Mouse (Mus musculus): ENCODE results near the gene F2. TPM values are rescaled to one million over a fixed set of nuclear protein-coding genes. Genes with fewer than 3 reads are reported as not detected.

Gene F2
- polyA plus RNA-seq, 1 experiment from 2014 or later: 0.18 TPM

DNA sequence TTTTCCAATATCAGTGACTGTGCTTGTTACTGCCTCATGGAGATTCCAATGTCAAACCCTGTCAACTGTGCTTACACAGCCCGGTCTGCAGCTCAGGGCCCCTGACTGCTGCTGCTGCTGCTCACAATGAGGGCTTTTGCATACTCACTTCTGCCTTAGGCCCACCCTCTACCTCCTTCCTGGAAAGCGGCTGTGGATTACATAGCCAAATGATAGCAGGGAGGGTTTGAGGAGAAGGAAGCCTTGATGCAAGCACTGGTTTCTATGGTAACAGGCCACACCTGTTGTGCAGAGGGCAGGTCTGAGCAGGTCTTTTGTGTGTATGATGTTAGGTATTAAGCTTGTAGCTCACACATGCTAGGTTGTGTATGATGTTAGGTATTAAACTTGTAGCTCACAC, 31.5 kb upstream of the F2 start:
- H3K27ac ChIP-seq (ENCODE audit: low read depth): no peak overlapping the region
- H3K4me2 ChIP-seq (ENCODE audit: low read length): no peak overlapping the region
- H3K9ac ChIP-seq (ENCODE audit: low read length): no peak overlapping the region
- no peaks in the 10 kb centered on the region for H3K4me1 ChIP-seq (replicated peaks; ENCODE audit: control insufficient read depth, insufficient read depth, low read length)
- H3K36me3 ChIP-seq (ENCODE audit: control insufficient read depth, insufficient read depth, low read length): peaks cover 85% of the 10 kb centered on the region
- no peaks in the 10 kb centered on the region for H3K27me3 ChIP-seq (replicated peaks; ENCODE audit: control insufficient read depth, insufficient read depth, low read length)
- WGBS: 67% methylated on average over 2 of the region's 2 CpGs
- DNase-seq (ENCODE audit: low spot score): no peak
- ATAC-seq (replicated peaks; ENCODE audit: low FRiP score, low TSS enrichment, low read depth): peak; percentile 31; the same call in 1 of the 2 replicates
- H3K9me3 ChIP-seq (ENCODE audit: control insufficient read depth, low read length): no peaks in the 10 kb centered on the region
- no peak overlapping the region for H3K4me3 ChIP-seq (ENCODE audit: low read depth, low read length)

DNA sequence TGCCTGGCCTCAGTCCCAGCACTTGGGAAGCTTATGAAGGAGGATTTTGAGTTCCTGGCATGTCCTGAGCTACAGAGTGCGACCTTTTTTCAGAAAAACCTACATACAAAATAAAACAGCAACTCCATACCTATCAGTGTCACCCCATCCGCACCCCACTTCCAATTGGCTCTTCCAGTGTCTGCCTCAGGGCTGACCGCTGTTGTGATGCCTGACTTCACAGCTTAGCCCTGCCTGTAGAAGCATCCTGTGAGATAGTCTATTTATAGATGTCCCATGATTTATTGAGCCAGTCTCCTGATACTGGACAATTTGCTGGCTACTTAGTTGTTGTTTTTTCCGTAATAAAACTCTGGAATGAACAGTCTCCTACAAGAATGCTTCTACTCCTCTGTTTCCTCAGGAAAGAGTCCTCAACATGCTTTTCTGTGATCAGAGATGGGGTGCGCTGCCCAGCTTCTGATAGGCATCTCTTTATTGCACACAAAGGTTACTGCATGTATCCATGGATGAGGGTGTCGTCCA, 30.2 kb upstream of the F2 start:
- WGBS: 93% methylated on average over 6 of the region's 6 CpGs
- peaks cover 90% of the 10 kb centered on the region for H3K36me3 ChIP-seq (ENCODE audit: control insufficient read depth, insufficient read depth, low read length)

DNA sequence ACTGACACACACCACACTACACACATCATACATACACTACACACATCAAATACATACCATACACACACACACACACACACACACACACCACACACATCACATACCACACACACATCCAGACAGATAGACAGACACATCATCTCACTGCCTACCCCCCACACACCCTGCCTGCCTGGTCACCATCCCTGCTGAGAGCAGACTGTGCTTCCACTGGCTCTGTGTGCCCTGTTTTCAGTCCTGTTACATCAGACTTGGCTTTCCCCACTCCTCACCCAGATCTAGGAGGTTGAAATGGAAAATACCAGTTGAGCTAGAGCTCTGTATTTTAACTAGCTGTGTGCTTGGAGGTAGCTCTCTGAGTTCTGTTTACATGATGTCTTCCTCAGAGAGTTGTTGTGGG, 28.6 kb upstream of the F2 start:
- H3K4me3 ChIP-seq (ENCODE audit: low read depth, low read length): no peak overlapping the region
- peaks cover 85% of the 10 kb centered on the region for H3K36me3 ChIP-seq (ENCODE audit: control insufficient read depth, insufficient read depth, low read length)

More for the DNA sequence above, 30.2 kb upstream of the F2 start:
- no peaks in the 10 kb centered on the region for H3K4me1 ChIP-seq (replicated peaks; ENCODE audit: control insufficient read depth, insufficient read depth, low read length)
- no peak overlapping the region for H3K4me3 ChIP-seq (ENCODE audit: low read depth, low read length)
- no peak overlapping the region for H3K27ac ChIP-seq (ENCODE audit: low read depth)
- H3K9ac ChIP-seq (ENCODE audit: low read length): no peak overlapping the region
- no peaks in the 10 kb centered on the region for H3K27me3 ChIP-seq (replicated peaks; ENCODE audit: control insufficient read depth, insufficient read depth, low read length)
- ATAC-seq (replicated peaks; ENCODE audit: low FRiP score, low TSS enrichment, low read depth) (no peak), DNase-seq (ENCODE audit: low spot score) (no peak)
- H3K4me2 ChIP-seq (ENCODE audit: low read length): no peak overlapping the region
- no peaks in the 10 kb centered on the region for H3K9me3 ChIP-seq (ENCODE audit: control insufficient read depth, low read length)

GRCm38 (mm10) chr2:91660981-91661380, 24.8 kb upstream of the F2 start:
- H3K9ac ChIP-seq (ENCODE audit: low read length): no peak overlapping the region
- H3K4me2 ChIP-seq (ENCODE audit: low read length): no peak overlapping the region
- H3K9me3 ChIP-seq (ENCODE audit: control insufficient read depth, low read length): no peaks in the 10 kb centered on the region
- H3K4me3 ChIP-seq (ENCODE audit: low read depth, low read length): no peak overlapping the region
- no peak for DNase-seq (ENCODE audit: low spot score)
- H3K27me3 ChIP-seq (replicated peaks; ENCODE audit: control insufficient read depth, insufficient read depth, low read length): no peaks in the 10 kb centered on the region
- peaks cover 85% of the 10 kb centered on the region for H3K36me3 ChIP-seq (ENCODE audit: control insufficient read depth, insufficient read depth, low read length)
- no peak overlapping the region for H3K27ac ChIP-seq (ENCODE audit: low read depth)
- no peak for ATAC-seq (replicated peaks; ENCODE audit: low FRiP score, low TSS enrichment, low read depth)
- no peaks in the 10 kb centered on the region for H3K4me1 ChIP-seq (replicated peaks; ENCODE audit: control insufficient read depth, insufficient read depth, low read length)
- WGBS: 93% methylated on average over 6 of the region's 6 CpGs

More for the DNA sequence above, 28.6 kb upstream of the F2 start:
- Histone ChIP-seq H3K9me3 (ENCODE audit: control insufficient read depth, low read length) (no peaks in the 10 kb centered on the region), H3K9ac (ENCODE audit: low read length) (no peak overlapping the region), H3K27me3 (replicated peaks; ENCODE audit: control insufficient read depth, insufficient read depth, low read length) (no peaks in the 10 kb centered on the region), H3K4me2 (ENCODE audit: low read length) (no peak overlapping the region), H3K27ac (ENCODE audit: low read depth) (no peak overlapping the region), H3K4me1 (replicated peaks; ENCODE audit: control insufficient read depth, insufficient read depth, low read length) (no peaks in the 10 kb centered on the region)
- ATAC-seq (replicated peaks; ENCODE audit: low FRiP score, low TSS enrichment, low read depth): no peak
- no peak for DNase-seq (ENCODE audit: low spot score)

DNA sequence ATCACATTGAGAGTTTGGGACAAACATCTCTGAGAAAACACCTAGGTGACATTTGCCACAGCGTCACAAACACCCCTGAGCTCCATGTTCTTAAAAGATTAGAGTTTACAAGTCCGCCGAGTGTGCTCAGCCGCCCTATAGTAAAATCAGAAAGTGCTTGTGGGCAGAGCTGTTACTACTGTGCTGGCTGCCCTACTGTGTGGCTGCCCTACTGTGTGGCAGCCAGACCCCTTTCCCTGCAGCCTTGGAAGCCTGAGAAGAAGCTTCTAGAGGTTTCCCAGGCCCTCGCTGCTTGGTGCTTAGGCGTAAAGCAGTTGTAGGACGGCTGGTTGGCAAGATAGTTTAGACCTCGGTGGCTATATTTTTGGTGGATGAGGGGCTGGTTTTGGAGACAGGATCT, 23.4 kb upstream of the F2 start:
- H3K4me1 ChIP-seq (replicated peaks; ENCODE audit: control insufficient read depth, insufficient read depth, low read length): no peaks in the 10 kb centered on the region
- no peak for DNase-seq (ENCODE audit: low spot score)
- H3K4me3 ChIP-seq (ENCODE audit: low read depth, low read length): no peak overlapping the region
- WGBS: 95% methylated on average over 8 of the region's 8 CpGs
- no peaks in the 10 kb centered on the region for H3K27me3 ChIP-seq (replicated peaks; ENCODE audit: control insufficient read depth, insufficient read depth, low read length)
- no peak overlapping the region for H3K4me2 ChIP-seq (ENCODE audit: low read length)
- no peak for ATAC-seq (replicated peaks; ENCODE audit: low FRiP score, low TSS enrichment, low read depth)
- H3K27ac ChIP-seq (ENCODE audit: low read depth): no peak overlapping the region
- no peaks in the 10 kb centered on the region for H3K9me3 ChIP-seq (ENCODE audit: control insufficient read depth, low read length)
- H3K36me3 ChIP-seq (ENCODE audit: control insufficient read depth, insufficient read depth, low read length): peaks cover 94% of the 10 kb centered on the region
- no peak overlapping the region for H3K9ac ChIP-seq (ENCODE audit: low read length)

- H3K27me3 ChIP-seq (replicated peaks; ENCODE audit: control insufficient read depth, insufficient read depth, low read length): no peaks in the 10 kb centered on the region
- 57% methylated on average over 8 of the region's 8 CpGs for WGBS
- no peak overlapping the region for H3K27ac ChIP-seq (ENCODE audit: low read depth)
- DNase-seq (ENCODE audit: low spot score) (no peak), ATAC-seq (replicated peaks; ENCODE audit: low FRiP score, low TSS enrichment, low read depth) (peak; percentile 25)
- no peaks in the 10 kb centered on the region for H3K9me3 ChIP-seq (ENCODE audit: control insufficient read depth, low read length)
- no peak overlapping the region for H3K4me3 ChIP-seq (ENCODE audit: low read depth, low read length)
- no peak overlapping the region for H3K9ac ChIP-seq (ENCODE audit: low read length)
- H3K36me3 ChIP-seq (ENCODE audit: control insufficient read depth, insufficient read depth, low read length): peaks cover 82% of the 10 kb centered on the region
- H3K4me1 ChIP-seq (replicated peaks; ENCODE audit: control insufficient read depth, insufficient read depth, low read length): peaks cover 5% of the 10 kb centered on the region; the same call in 1 of the 2 replicates
- no peak overlapping the region for H3K4me2 ChIP-seq (ENCODE audit: low read length)
Observed at GRCm38 (mm10) chr2:91656774-91657173, 20.6 kb upstream of the F2 start.

GRCm38 (mm10) chr2:91655827-91656226, 19.6 kb upstream of the F2 start:
- H3K27me3 ChIP-seq (replicated peaks; ENCODE audit: control insufficient read depth, insufficient read depth, low read length): no peaks in the 10 kb centered on the region
- no peak overlapping the region for H3K4me2 ChIP-seq (ENCODE audit: low read length)
- no peak for ATAC-seq (replicated peaks; ENCODE audit: low FRiP score, low TSS enrichment, low read depth)
- no peaks in the 10 kb centered on the region for H3K9me3 ChIP-seq (ENCODE audit: control insufficient read depth, low read length)
- H3K36me3 ChIP-seq (ENCODE audit: control insufficient read depth, insufficient read depth, low read length): peaks cover 73% of the 10 kb centered on the region
- H3K9ac ChIP-seq (ENCODE audit: low read length): no peak overlapping the region
- 0 out of 2 replicates have a peak overlapping the region, but pooled peaks have one; percentile 43 for H3K27ac ChIP-seq (ENCODE audit: low read depth)
- peaks cover 9% of the 10 kb centered on the region; the same call in 1 of the 2 replicates for H3K4me1 ChIP-seq (replicated peaks; ENCODE audit: control insufficient read depth, insufficient read depth, low read length)
- WGBS: 58% methylated on average over 6 of the region's 6 CpGs
- H3K4me3 ChIP-seq (ENCODE audit: low read depth, low read length): no peak overlapping the region
- no peak for DNase-seq (ENCODE audit: low spot score)

- H3K27ac ChIP-seq (ENCODE audit: low read depth): peak overlapping the region; percentile 43; the same call in 1 of the 2 replicates
- ATAC-seq (replicated peaks; ENCODE audit: low FRiP score, low TSS enrichment, low read depth) (peak; percentile 50; the same call in 1 of the 2 replicates), DNase-seq (ENCODE audit: low spot score) (no peak)
- H3K4me2 ChIP-seq (ENCODE audit: low read length): no peak overlapping the region
- H3K9ac ChIP-seq (ENCODE audit: low read length): no peak overlapping the region
- no peak overlapping the region for H3K4me3 ChIP-seq (ENCODE audit: low read depth, low read length)
- peaks cover 13% of the 10 kb centered on the region; the same call in 1 of the 2 replicates for H3K4me1 ChIP-seq (replicated peaks; ENCODE audit: control insufficient read depth, insufficient read depth, low read length)
- WGBS: 83% methylated on average over 5 of the region's 5 CpGs
- H3K27me3 ChIP-seq (replicated peaks; ENCODE audit: control insufficient read depth, insufficient read depth, low read length): no peaks in the 10 kb centered on the region
- H3K36me3 ChIP-seq (ENCODE audit: control insufficient read depth, insufficient read depth, low read length): peaks cover 73% of the 10 kb centered on the region
- no peaks in the 10 kb centered on the region for H3K9me3 ChIP-seq (ENCODE audit: control insufficient read depth, low read length)
Observed at GRCm38 (mm10) chr2:91655388-91655787, 19.2 kb upstream of the F2 start.

DNA sequence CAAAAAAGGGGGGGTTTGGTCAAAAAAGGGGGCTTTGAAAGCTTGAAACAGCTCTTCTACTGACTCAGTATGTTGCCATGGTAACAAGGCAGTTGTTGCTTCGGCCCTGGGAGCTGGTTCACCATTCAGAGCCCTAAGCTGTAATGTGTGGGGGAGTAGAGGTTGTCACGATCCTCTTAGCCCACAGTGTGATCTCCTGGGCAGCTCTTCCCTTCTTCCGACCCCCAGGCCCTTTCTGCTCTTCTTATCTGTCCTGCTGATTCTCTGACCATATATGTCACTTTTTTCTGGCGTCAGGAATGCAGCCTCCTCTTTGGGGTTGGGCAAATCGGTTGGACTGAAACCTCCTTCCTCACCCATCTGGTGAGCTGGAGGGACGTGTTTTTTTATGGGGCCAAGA, 16.6 kb upstream of the F2 start:
- ATAC-seq (replicated peaks; ENCODE audit: low FRiP score, low TSS enrichment, low read depth): no peak
- H3K4me1 ChIP-seq (replicated peaks; ENCODE audit: control insufficient read depth, insufficient read depth, low read length): peaks cover 16% of the 10 kb centered on the region; the same call in 1 of the 2 replicates
- 57% methylated on average over 6 of the region's 6 CpGs for WGBS
- H3K9ac ChIP-seq (ENCODE audit: low read length): no peak overlapping the region
- DNase-seq (ENCODE audit: low spot score): no peak
- no peak overlapping the region for H3K4me3 ChIP-seq (ENCODE audit: low read depth, low read length)
- H3K27ac ChIP-seq (ENCODE audit: low read depth): no peak overlapping the region
- no peaks in the 10 kb centered on the region for H3K9me3 ChIP-seq (ENCODE audit: control insufficient read depth, low read length)
- no peak overlapping the region for H3K4me2 ChIP-seq (ENCODE audit: low read length)
- H3K27me3 ChIP-seq (replicated peaks; ENCODE audit: control insufficient read depth, insufficient read depth, low read length): no peaks in the 10 kb centered on the region
- H3K36me3 ChIP-seq (ENCODE audit: control insufficient read depth, insufficient read depth, low read length): peaks cover 51% of the 10 kb centered on the region

Measured in intestine, embryonic 14.5 days (tissue).